Mouse (Mus musculus) forebrain, embryonic 16.5 days (tissue): ENCODE measurements around the gene Slc25a22. TPM values are rescaled to one million over a fixed set of nuclear protein-coding genes. Genes with fewer than 3 reads are reported as not detected.

Experiments
- ATAC-seq: fragments of 200-750 bp; cut with Nextera tagmentation; 2 replicates; pipeline ENCODE4 v1.8.0; 2017; ENCODE audit warnings: mild to moderate bottlenecking, moderate library complexity
- H3K27ac ChIP-seq: fragments of 300-500 bp; sonication (generic); 2 replicates; pipeline ENCODE4 v1.5.1; 2014; ENCODE audit warnings: low read length, control low read depth
- H3K27me3 ChIP-seq: fragments of 300-500 bp; sonication (generic); replicated peaks from 2 replicates; pipeline ENCODE4 v1.6.1; 2014; ENCODE audit warnings: low read length; ENCODE audit not compliant: control insufficient read depth, insufficient read depth
- H3K36me3 ChIP-seq: fragments of 300-500 bp; sonication (generic); 2 replicates; pipeline ENCODE4 v1.6.1; 2014; ENCODE audit not compliant: control insufficient read depth, insufficient read depth
- H3K4me1 ChIP-seq: fragments of 300-500 bp; sonication (generic); replicated peaks from 2 replicates; pipeline ENCODE4 v1.6.1; 2014; ENCODE audit warnings: low read length; ENCODE audit not compliant: control insufficient read depth, insufficient read depth
- H3K4me2 ChIP-seq: fragments of 300-500 bp; sonication (generic); 2 replicates; pipeline ENCODE4 v1.6.1; 2014; ENCODE audit warnings: mild to moderate bottlenecking, low read length, control low read depth
- H3K4me3 ChIP-seq: fragments of 300-500 bp; sonication (generic); replicated peaks from 2 replicates; pipeline ENCODE4 v1.5.1; 2014; ENCODE audit warnings: mild to moderate bottlenecking, low read length, control low read depth
- H3K9ac ChIP-seq: fragments of 300-500 bp; sonication (generic); replicated peaks from 2 replicates; pipeline ENCODE4 v1.6.1; 2014; ENCODE audit warnings: low read depth, low read length, control low read depth
- H3K9me3 ChIP-seq: fragments of 300-500 bp; sonication (generic); 2 replicates; pipeline ENCODE4 v1.6.1; 2016; ENCODE audit warnings: low read length; ENCODE audit not compliant: control insufficient read depth
- WGBS: fragments of 180-500 bp; shearing (Covaris S2); extraction: QIAGEN DNeasy Blood & Tissue Kit; methylation state at CpG from one replicate; pipeline ENCODE4 v1.1.7; 2014; 5-methylcytosine and 5-hydroxymethylcytosine counted together
- polyA plus RNA-seq: library from polyadenylated mRNA; unstranded; fragments of >200 nt; fragmentation: Nextera tagmentation; extraction: Ambion mirVana; gene quantifications from 2 replicates; pipeline ENCODE4 v1.2.1, GENCODE M21; 2015

Gene Slc25a22
- polyA plus RNA-seq, 1 experiment from 2014 or later, result 111 TPM

DNA sequence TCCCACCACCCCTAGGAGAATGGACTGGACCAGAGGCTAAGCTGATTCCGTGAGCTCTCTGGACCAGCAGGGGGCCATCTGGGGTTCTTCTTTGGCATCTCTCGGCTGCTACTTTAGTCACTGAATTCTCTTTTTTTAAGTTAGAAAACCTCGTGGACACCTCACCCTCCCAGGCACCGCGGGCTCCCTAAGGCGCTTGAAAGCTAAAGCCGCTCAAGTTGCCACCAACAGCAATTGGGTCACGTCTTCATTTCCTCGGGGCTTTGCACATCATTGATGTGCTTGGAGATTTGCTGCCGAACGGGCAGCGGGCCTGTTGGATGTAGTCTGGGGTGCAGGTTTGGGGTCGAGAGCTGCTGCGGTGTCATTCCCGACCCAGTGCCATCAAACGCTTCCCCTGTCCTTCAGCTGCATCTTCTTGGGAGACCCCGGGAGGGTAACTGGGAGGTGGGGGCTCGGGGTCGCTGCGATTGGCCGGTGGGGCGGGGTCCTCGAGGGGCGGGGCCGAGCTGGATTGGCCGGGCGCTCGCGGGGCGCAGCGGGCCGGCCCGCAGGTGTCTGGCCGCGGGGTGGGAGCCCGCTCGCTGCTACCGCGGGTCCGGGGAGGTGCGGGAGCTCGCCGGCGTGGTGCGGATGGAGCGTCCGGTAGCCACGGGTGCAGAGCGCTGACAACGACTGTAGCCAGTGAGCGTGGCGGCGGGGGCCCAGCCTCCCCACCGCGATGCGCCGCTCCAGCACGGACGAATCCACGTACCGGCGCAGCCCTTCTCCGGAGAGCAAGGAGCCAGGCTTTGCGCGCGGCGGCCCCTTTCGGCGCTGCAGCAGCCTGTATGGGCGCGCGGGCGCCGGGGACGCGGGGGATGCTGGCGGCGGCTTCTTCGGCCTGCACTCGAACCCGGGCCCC lies 44.1 kb upstream of the Slc25a22 start:
- ATAC-seq, result peak; percentile 62
- under 1% methylated on average over 68 of the region's 81 CpGs for WGBS
- peaks cover 29% of the 10 kb centered on the region for H3K4me1 ChIP-seq
- peak overlapping the region; percentile 71 for H3K9ac ChIP-seq
- H3K4me2 ChIP-seq, result peak overlapping the region; percentile 88
- no peak overlapping the region; the same call in 1 of the 2 replicates for H3K27ac ChIP-seq
- H3K9me3 ChIP-seq, result no peaks in the 10 kb centered on the region
- H3K4me3 ChIP-seq, result peak overlapping the region; percentile 71
- H3K36me3 ChIP-seq, result no peaks in the 10 kb centered on the region
- peaks cover 10% of the 10 kb centered on the region for H3K27me3 ChIP-seq

DNA sequence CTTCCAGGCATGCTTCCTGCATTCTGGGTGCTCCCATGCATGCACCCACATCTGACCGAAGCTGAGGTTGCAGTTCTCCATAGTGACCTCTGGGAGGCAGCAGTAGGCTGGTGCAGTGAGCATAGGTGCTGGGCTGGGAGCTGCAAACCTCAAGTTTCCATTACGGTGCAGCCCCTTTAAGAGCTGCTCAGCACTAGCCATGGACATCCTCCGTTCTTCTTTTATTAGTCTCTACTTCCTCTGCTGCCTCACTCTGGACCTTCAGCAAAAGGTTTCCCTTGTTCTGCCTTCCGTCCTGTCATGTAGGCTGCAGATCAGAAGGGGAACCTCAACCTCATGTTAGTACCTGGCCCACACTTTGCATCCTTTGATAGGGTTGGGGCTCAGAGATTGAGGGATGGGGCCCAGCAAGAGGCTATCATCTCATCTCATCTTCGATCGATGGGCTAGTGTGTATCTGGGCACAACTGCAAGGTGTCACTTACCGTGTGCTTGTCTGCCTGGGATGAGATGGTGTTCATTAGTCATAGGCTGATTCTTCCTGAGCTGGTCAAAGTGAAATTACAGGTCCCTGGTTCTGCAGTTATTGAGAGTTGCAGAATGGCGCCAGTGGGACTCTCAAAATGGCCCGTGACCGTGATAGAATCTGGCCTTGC lies 43.3 kb upstream of the Slc25a22 start:
- Histone ChIP-seq H3K4me1 (peaks cover 35% of the 10 kb centered on the region), H3K27ac (no peak overlapping the region; the same call in 1 of the 2 replicates), H3K9me3 (no peaks in the 10 kb centered on the region), H3K4me2 (peak overlapping the region; percentile 88), H3K9ac (no peak overlapping the region), H3K36me3 (no peaks in the 10 kb centered on the region), H3K27me3 (peaks cover 14% of the 10 kb centered on the region), H3K4me3 (peak overlapping the region; percentile 71)
- peak; percentile 65 for ATAC-seq
- 5% methylated on average over 10 of the region's 10 CpGs for WGBS

GRCm38 (mm10) chr7:141478270-141478748 lies 40.6 kb upstream of the Slc25a22 start:
- Histone ChIP-seq H3K27ac (no peak overlapping the region), H3K9ac (no peak overlapping the region), H3K9me3 (no peaks in the 10 kb centered on the region), H3K4me1 (peaks cover 46% of the 10 kb centered on the region), H3K36me3 (no peaks in the 10 kb centered on the region), H3K4me3 (no peak overlapping the region), H3K27me3 (peaks cover 13% of the 10 kb centered on the region), H3K4me2 (no peak overlapping the region)
- no peak for ATAC-seq
- WGBS, result 80% methylated on average over 5 of the region's 5 CpGs

DNA sequence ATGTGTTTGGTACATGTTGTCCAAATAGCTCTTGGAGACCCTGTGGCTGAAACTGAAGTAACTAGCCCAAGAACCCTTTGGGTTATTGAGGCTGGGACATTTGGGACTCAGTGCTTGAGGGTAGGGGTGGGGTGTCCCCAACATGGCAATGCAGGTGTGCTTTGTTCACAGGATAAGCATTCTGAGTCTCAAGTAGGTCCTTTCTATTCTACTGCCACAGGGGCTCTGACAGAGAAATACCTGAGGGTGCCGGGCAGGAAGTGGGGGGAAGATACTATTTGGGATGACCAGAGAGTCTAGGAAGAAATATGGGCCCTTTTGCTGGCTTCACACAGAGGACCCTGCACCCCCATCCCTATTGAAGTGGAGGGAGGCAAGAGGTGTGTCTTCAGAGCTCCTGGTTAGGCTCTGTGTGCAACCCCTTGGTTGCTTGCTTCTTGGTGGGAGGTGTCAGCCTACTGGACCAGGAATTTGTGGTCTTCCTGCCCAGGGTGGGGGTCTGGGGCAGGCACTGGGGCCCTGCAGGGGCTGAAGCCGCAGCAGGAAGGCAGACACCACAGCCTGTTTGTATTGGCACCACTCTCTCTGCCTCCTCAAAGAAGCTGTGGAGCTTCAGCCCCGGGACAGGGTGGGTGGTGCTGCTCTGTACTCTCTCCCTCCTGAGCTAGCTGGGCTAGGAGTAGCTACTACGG lies 40.0 kb upstream of the Slc25a22 start:
- Histone ChIP-seq H3K27ac (no peak overlapping the region), H3K27me3 (peaks cover 10% of the 10 kb centered on the region), H3K4me2 (no peak overlapping the region), H3K4me1 (peaks cover 41% of the 10 kb centered on the region), H3K36me3 (peaks cover under 1% of the 10 kb centered on the region; the same call in 1 of the 2 replicates), H3K9me3 (no peaks in the 10 kb centered on the region), H3K9ac (no peak overlapping the region), H3K4me3 (no peak overlapping the region)
- ATAC-seq, result no peak
- 78% methylated on average over 4 of the region's 4 CpGs for WGBS

DNA sequence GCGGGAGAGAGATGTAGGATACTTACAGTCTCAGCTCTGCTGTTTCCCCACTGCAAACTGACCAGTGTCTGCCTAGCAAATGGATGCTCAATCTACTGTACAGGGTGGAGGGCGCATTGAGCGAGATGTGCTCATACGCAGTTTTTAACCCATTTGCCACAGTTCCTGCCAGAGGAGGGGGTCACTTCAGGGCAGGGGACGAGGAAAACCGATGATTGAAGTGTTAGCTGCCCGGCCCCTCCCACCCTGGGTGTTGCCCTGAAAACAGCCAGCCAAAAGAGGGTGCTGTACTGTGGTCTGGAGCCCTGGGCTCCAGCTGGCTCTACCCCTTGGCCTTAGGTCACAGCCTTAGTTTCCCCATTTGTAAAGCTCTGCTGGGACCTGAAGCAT lies 39.3 kb upstream of the Slc25a22 start:
- H3K4me1 ChIP-seq, result peaks cover 36% of the 10 kb centered on the region
- H3K4me2 ChIP-seq, result 0 out of 2 replicates have a peak overlapping the region, but pooled peaks have one; percentile 2
- H3K9ac ChIP-seq, result no peak overlapping the region
- no peak overlapping the region; the same call in 1 of the 2 replicates for H3K4me3 ChIP-seq
- H3K27ac ChIP-seq, result no peak overlapping the region
- no peaks in the 10 kb centered on the region for H3K9me3 ChIP-seq
- H3K36me3 ChIP-seq, result peaks cover 2% of the 10 kb centered on the region; the same call in 1 of the 2 replicates
- 20% methylated on average over 7 of the region's 7 CpGs for WGBS
- ATAC-seq, result no peak
- peaks cover 10% of the 10 kb centered on the region for H3K27me3 ChIP-seq

- no peak overlapping the region for H3K9ac ChIP-seq
- no peak for ATAC-seq
- no peak overlapping the region; the same call in 1 of the 2 replicates for H3K4me3 ChIP-seq
- no peaks in the 10 kb centered on the region for H3K9me3 ChIP-seq
- 10% methylated on average over 13 of the region's 17 CpGs for WGBS
- H3K27me3 ChIP-seq, result peaks cover 10% of the 10 kb centered on the region
- H3K27ac ChIP-seq, result peak overlapping the region; percentile 54; the same call in 1 of the 2 replicates
- H3K36me3 ChIP-seq, result peaks cover 3% of the 10 kb centered on the region
- peak overlapping the region; percentile 80 for H3K4me2 ChIP-seq
- H3K4me1 ChIP-seq, result peaks cover 31% of the 10 kb centered on the region
Observed at GRCm38 (mm10) chr7:141476226-141476980, 38.7 kb upstream of the Slc25a22 start.

GRCm38 (mm10) chr7:141475805-141476158 lies 38.1 kb upstream of the Slc25a22 start:
- Histone ChIP-seq H3K4me2 (peak overlapping the region; percentile 80), H3K9ac (peak overlapping the region; percentile 92), H3K4me3 (peak overlapping the region; percentile 67), H3K36me3 (peaks cover 8% of the 10 kb centered on the region), H3K27ac (no peak overlapping the region), H3K4me1 (peaks cover 25% of the 10 kb centered on the region), H3K9me3 (no peaks in the 10 kb centered on the region), H3K27me3 (peaks cover 10% of the 10 kb centered on the region)
- 1% methylated on average over 12 of the region's 12 CpGs for WGBS
- ATAC-seq, result no peak

DNA sequence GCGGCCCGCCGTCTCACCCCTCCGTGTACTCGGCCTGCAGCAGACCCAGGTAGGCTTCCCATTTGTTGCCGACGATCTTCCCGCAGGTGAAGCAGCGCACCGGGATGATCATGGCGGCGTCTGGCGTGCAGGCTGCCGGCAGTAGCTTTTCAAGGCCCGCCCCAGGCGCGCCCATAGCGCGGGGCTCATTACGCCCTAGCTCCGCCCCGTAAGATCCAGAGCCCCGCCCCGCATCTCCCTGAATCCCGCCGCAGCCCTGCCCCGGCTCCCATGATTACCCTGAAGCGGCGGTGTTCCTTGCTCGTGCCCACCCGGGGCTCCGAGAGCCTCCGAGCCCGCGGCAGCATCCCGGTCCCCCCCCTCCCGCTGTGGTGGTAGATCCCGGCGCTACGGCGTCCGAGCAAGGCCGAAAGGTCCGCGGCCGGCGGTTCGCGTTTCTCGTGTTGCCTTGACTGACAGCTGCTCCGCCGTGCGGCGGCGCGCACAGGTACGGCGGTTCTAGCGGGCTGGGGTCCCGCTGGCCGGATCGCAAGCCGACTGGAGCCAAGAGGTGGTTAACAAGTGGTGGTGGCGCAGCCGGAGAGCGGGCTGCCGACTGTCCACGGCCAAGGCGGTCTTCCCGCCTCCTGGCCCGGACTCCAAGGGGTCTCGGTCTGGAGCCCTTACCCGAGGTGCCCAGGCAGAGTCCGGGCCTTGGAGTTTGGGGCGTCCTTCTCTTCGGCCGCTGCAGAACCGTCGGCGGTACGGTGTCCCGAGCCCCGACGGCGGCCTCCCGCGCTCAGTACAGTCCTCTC lies 37.5 kb upstream of the Slc25a22 start, which contains the start of the genes Polr2l and Tspan4:
TSS of gene Polr2l (minus strand) at position 122 of the 794 bp plus-strand sequence.
TSS of gene Tspan4 (plus strand) at position 230 of the 794 bp plus-strand sequence.
- Histone ChIP-seq H3K9me3 (no peaks in the 10 kb centered on the region), H3K36me3 (peaks cover 10% of the 10 kb centered on the region)
- WGBS, result under 1% methylated on average over 87 of the region's 87 CpGs

More for the DNA sequence above, 37.5 kb upstream of the Slc25a22 start, which contains the start of the genes Polr2l and Tspan4:
- H3K27ac ChIP-seq, result peak within 1 kb of the TSS; percentile 79
- peak within 1 kb of the TSS; percentile 67 for H3K4me3 ChIP-seq
- peaks cover 25% of the 10 kb centered on the region for H3K4me1 ChIP-seq
- peak within 1 kb of the TSS; percentile 80 for H3K4me2 ChIP-seq
- ATAC-seq, result peak; percentile 92
- H3K9ac ChIP-seq, result peak within 1 kb of the TSS; percentile 92
- peaks cover 10% of the 10 kb centered on the region for H3K27me3 ChIP-seq
